Mouse (Mus musculus): Measurements from ENCODE around the gene Pxdc1.

- no peak for TF ChIP-seq CTCF (IDR thresholded peaks at IDR 0.05; ENCODE audit: insufficient read depth, low read length)
- no peak for TF ChIP-seq POLR2A (IDR thresholded peaks at IDR 0.05; ENCODE audit: borderline replicate concordance, extremely low read depth, low read depth, low read length)
Measured at GRCm38 (mm10) chr13:34656351-34656750, 3.1 kb upstream of the Pxdc1 start.

Data from lung, adult 2 months (tissue).